Mouse (Mus musculus) lung, adult 10 weeks (tissue): ENCODE data around the gene Muc15. TPM values are rescaled to one million over a fixed set of nuclear protein-coding genes. Genes with fewer than 3 reads are reported as not detected.

Experiments used
- polyA plus RNA-seq: library from polyadenylated mRNA; stranded (reverse); fragments of 350-450 nt; fragmentation: Illumina TruSeq; extraction: RNeasy Lipid Tissue Mini Kit (QIAGEN cat#74804); gene quantifications from one replicate; pipeline ENCODE4 v1.2.3, GENCODE M21; 2014; ENCODE audit warnings: low read depth, low replicate concordance; ENCODE audit not compliant: insufficient read depth

Gene Muc15
- polyA plus RNA-seq = not detected

DNA sequence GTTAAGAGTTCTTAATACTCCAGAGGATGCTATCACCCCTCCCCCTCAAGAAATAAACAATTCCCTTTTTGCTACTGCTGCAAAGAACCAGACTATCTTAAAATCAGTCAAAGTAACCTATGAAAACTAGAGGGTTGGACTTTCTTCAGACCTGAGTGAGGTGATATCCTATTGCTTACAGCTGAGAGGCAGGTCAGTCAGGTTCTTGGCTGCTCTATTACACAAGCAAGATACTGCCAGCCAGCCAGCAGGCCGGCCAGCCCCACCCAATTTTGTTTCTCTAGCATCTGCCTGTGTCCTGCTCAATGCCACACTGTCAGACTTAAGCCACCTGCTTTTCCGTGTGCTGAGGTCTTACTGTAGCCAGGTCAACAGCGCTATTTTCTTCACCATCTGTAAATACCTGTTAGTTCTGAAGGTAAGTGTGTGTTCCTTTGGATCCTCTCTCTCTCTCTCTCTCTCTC is at the start of gene Muc15:
Muc15 (plus strand) TSS at position 51 of the 464 bp plus-strand sequence.

Other genes starting within 250 kb of the Muc15 start
- 1.2 TPM for gene Slc5a12, start 124.0 kb upstream of the Muc15 start, polyA plus RNA-seq
- gene Ano3, start 229.6 kb downstream of the Muc15 start, polyA plus RNA-seq = 0.03 TPM